Mouse (Mus musculus) forebrain, embryonic 15.5 days (tissue): ENCODE measurements at regions not wholly inside any gene's neighbourhood (a gene's known extent, or its start where the extent isn't known, plus 50 kb on each side); places are given as distances from the start of the nearest gene placed in this dataset.
"Not testable (repeated sequence)": the region's sequence is repeated elsewhere in the genome, so short reads cannot be mapped to it uniquely, and the experiment has no call there.

ENCODE experiments used
- ATAC-seq: fragments of 200-750 bp; cut with Nextera tagmentation; replicated peaks from 2 replicates; pipeline ENCODE4 v1.8.0; 2017; ENCODE audit warnings: mild to moderate bottlenecking, moderate TSS enrichment, moderate library complexity
- H3K27ac ChIP-seq: fragments of 300-500 bp; sonication (generic); replicated peaks from 2 replicates; pipeline ENCODE4 v1.5.1; 2015; ENCODE audit warnings: mild to moderate bottlenecking, inconsistent platforms
- H3K27me3 ChIP-seq: fragments of 300-500 bp; sonication (generic); 2 replicates; pipeline ENCODE4 v1.6.1; 2015; ENCODE audit warnings: inconsistent platforms
- H3K36me3 ChIP-seq: fragments of 300-500 bp; sonication (generic); 2 replicates; pipeline ENCODE4 v1.6.1; 2015; ENCODE audit warnings: mild to moderate bottlenecking, inconsistent platforms
- H3K4me1 ChIP-seq: fragments of 300-500 bp; sonication (generic); 2 replicates; pipeline ENCODE4 v1.6.1; 2015; ENCODE audit warnings: inconsistent platforms
- H3K4me2 ChIP-seq: fragments of 300-500 bp; sonication (generic); replicated peaks from 2 replicates; pipeline ENCODE4 v1.6.1; 2015; ENCODE audit warnings: mild to moderate bottlenecking, inconsistent platforms
- H3K4me3 ChIP-seq: fragments of 300-500 bp; sonication (generic); 2 replicates; pipeline ENCODE4 v1.5.1; 2015; ENCODE audit warnings: mild to moderate bottlenecking, inconsistent platforms
- H3K9ac ChIP-seq: fragments of 300-500 bp; sonication (generic); replicated peaks from 2 replicates; pipeline ENCODE4 v1.6.1; 2015; ENCODE audit warnings: mild to moderate bottlenecking, inconsistent platforms
- H3K9me3 ChIP-seq: fragments of 300-500 bp; sonication (generic); 2 replicates; pipeline ENCODE4 v1.6.1; 2016; ENCODE audit warnings: inconsistent platforms
- WGBS: fragments of 180-500 bp; shearing (Covaris S2); methylation state at CpG from one replicate; pipeline ENCODE4 v1.1.7; 2015; ENCODE audit warnings: mixed read lengths; 5-methylcytosine and 5-hydroxymethylcytosine counted together

DNA sequence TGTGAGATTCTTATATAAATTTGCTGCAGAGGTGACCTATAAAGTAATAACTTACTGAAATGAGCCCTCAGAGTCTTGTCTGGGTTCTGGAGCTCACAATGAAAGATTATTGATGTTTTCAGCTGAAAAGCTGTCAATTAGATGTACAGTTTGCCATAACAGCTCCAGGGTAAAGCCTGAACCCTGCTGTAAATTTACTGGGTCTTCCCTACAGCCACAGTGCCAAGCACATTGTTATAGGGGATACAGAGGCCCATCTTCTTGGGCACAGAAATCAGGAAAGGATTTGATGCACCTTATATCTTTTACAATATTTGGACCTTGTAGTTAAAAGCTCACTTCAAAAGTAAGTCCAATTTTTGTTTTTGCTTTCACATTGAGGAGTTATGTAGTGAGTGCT lies 628.0 kb downstream of the Cdh9 start:
- Histone ChIP-seq H3K4me3 (no peak overlapping the region), H3K9me3 (no peaks in the 10 kb centered on the region), H3K27me3 (no peaks in the 10 kb centered on the region), H3K27ac (peak overlapping the region; percentile 47; the same call in 1 of the 2 replicates), H3K4me2 (no peak overlapping the region), H3K36me3 (no peaks in the 10 kb centered on the region), H3K9ac (no peak overlapping the region), H3K4me1 (peaks cover 9% of the 10 kb centered on the region; the same call in 1 of the 2 replicates)
- ATAC-seq, result no peak

DNA sequence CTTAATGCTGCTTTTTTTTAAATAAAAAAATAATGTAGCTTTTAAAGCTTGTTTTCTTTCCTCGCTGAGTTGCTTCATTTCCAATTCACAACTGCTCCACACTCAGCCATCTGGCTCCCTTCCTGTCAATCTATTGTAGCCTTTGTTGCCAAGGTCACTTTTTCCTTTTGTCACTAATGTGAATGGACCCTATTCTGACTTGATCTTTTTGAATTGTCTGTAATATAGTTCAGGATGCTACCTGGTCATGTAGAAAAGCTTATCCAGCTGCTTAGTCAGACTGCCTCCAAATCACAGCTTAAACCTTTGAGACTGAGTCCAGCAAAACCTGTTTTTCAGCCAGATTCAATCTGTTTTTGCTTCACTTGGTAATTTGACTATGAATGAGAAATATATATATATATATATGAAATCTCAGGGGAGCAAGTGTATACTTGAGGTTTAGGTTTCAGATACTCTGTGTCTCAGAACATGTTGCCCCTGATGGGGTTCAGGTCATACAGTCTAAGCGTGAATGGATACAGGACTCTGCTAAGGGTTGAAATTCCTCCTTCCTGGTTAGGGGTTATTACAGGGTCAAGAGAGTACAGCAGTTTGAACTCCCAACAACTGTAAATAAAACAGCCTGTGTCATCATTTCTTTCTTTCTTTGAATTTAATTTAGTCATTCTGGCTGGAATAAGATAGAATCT lies 628.7 kb downstream of the Cdh9 start:
- peak; percentile 81 for ATAC-seq
- Histone ChIP-seq H3K27me3 (no peaks in the 10 kb centered on the region), H3K4me1 (peaks cover 9% of the 10 kb centered on the region; the same call in 1 of the 2 replicates), H3K9ac (no peak overlapping the region), H3K4me3 (no peak overlapping the region), H3K36me3 (no peaks in the 10 kb centered on the region), H3K27ac (peak overlapping the region; percentile 64), H3K9me3 (no peaks in the 10 kb centered on the region), H3K4me2 (no peak overlapping the region)
- WGBS, result 40% methylated on average over 2 of the region's 2 CpGs

DNA sequence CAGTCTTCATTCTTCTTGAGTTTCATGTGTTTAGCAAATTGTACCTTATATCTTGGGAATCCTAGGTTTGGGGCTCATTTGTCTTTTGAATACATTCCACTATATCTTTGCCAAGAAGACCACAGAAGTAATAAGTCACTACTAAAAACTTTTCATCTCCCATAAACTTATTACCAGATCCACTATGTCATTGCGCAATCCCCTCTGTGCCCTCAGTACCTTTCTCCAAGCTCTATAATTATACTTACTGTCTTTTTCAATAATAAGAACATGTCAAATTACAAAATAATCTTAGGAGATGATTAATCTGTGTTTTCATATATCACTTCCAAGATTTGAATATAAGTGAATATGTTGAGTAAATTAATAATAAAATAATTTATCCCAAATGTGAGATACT lies 676.1 kb downstream of the Cdh9 start:
- no peak for ATAC-seq
- Histone ChIP-seq H3K9ac (no peak overlapping the region), H3K4me2 (no peak overlapping the region), H3K4me3 (no peak overlapping the region), H3K27ac (no peak overlapping the region), H3K27me3 (no peaks in the 10 kb centered on the region), H3K36me3 (no peaks in the 10 kb centered on the region), H3K9me3 (no peaks in the 10 kb centered on the region), H3K4me1 (no peaks in the 10 kb centered on the region)
- 99% methylated on average over 1 of the region's 1 CpGs for WGBS

DNA sequence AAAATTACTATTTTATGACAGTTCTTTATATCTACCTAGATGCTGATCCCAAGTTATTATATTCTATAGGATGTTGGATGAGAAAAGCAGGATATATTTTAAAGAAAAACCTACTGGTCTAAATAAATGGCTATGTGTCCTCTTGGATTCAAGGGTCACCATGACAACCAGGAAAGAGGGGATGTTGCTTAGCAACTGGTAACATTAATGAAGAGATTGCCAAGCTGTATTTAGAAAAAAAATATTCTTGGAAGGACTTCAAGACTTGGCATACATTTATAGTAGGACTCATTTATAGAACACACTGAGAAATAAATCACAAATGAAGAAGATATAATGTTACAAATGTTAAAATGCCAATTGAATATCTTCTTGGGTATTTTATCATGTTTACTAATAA lies 699.2 kb downstream of the Cdh9 start:
- Histone ChIP-seq H3K9ac (no peak overlapping the region), H3K27me3 (no peaks in the 10 kb centered on the region), H3K36me3 (no peaks in the 10 kb centered on the region), H3K9me3 (no peaks in the 10 kb centered on the region), H3K4me2 (no peak overlapping the region), H3K27ac (no peak overlapping the region), H3K4me3 (no peak overlapping the region), H3K4me1 (no peaks in the 10 kb centered on the region)
- 0 out of 2 replicates have a peak, but pooled peaks have one; percentile 26 for ATAC-seq

DNA sequence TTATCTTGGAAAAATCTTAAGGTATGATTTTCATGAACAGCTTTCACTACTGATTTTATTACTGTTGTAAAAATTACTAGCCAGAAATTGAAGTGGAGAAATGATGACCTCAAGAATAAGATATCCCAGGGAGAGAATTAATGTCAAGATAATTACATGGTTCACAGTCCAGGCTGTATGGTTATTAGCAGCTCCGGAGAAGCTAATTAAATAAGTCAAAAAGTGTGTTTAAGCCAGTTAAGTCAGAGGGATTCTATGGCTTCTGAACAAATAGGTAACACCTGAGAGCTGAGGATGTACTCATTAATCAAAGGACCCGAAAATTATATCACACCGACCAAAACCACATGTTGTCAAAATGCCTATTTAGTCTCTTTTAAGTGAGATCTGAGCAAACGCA lies 703.3 kb downstream of the Cdh9 start:
- WGBS, result 60% methylated on average over 4 of the region's 4 CpGs
- Histone ChIP-seq H3K36me3 (no peaks in the 10 kb centered on the region), H3K9me3 (no peaks in the 10 kb centered on the region), H3K27me3 (no peaks in the 10 kb centered on the region), H3K4me2 (no peak overlapping the region), H3K4me3 (no peak overlapping the region), H3K9ac (no peak overlapping the region), H3K4me1 (no peaks in the 10 kb centered on the region), H3K27ac (no peak overlapping the region)
- no peak for ATAC-seq

DNA sequence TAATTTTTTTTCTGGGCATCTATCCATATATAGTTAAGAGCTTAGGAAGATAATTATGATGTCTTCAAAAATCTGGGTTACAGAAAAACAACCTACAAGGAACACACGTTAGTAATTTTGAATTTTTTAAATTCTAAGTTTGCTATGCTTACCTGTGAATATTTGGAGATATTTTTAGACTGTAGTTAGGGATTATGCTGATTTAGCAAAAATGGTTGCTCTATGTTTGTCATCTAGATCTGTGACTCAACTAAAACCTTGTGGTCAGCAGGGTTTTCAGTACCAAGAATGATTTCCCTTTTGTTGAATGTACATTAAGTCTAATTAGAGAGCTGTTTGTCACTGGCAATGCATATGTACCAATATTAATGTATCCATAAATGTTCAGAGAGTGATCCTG lies 707.3 kb downstream of the Cdh9 start:
- H3K4me1 ChIP-seq, result no peaks in the 10 kb centered on the region
- H3K27me3 ChIP-seq, result no peaks in the 10 kb centered on the region
- H3K9me3 ChIP-seq, result no peaks in the 10 kb centered on the region
- 82% methylated on average over 1 of the region's 1 CpGs for WGBS
- H3K9ac ChIP-seq, result no peak overlapping the region
- no peaks in the 10 kb centered on the region for H3K36me3 ChIP-seq
- no peak overlapping the region for H3K4me3 ChIP-seq
- ATAC-seq, result no peak
- no peak overlapping the region for H3K27ac ChIP-seq
- no peak overlapping the region for H3K4me2 ChIP-seq

DNA sequence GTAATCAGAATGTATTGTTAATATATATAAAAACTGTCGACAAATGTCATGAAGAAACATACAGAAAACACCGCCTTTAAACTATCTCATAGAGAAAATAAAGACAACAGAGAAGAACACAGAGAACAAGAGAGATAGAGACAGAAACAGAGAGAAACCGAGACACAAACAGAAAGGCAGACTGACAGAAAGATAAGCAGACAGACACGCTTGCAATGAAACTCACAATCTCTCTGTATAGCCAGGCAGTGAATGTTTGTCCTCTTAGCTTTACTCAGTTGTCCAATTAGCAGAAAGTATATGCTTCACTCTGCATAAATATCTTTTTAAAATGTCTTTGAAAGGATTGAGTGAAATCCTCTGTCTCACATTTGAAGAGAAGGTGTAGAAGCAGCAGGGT lies 719.7 kb downstream of the Cdh9 start:
- Histone ChIP-seq H3K9me3 (no peaks in the 10 kb centered on the region), H3K27ac (no peak overlapping the region), H3K27me3 (no peaks in the 10 kb centered on the region), H3K4me3 (no peak overlapping the region), H3K4me1 (no peaks in the 10 kb centered on the region), H3K9ac (no peak overlapping the region), H3K36me3 (no peaks in the 10 kb centered on the region), H3K4me2 (no peak overlapping the region)
- 85% methylated on average over 4 of the region's 4 CpGs for WGBS
- no peak for ATAC-seq

DNA sequence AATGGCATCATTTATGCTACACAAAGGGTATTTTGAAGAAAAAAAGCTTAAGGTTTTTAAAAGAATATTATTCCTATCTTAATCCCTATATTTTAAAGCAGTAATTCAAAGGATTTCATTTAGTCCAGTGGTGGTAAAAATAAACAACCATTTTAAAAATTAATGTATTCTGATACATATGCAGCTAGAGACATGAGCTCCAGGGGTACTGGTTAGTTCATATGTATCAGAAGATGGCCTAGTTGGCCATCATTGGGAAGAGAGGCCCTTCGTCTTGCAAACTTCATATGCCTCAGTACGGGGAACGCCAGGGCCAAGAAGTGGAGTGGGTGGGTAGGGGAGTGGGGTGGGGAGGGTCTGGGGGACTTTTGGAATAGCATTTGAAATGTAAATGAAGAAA lies 721.2 kb downstream of the Cdh9 start:
- whole genome bisulfite sequencing, result 93% methylated on average over 3 of the region's 3 CpGs
- H3K4me1 ChIP-seq, ATAC-seq, H3K4me2 ChIP-seq, H3K27me3 ChIP-seq, H3K9me3 ChIP-seq, H3K36me3 ChIP-seq, H3K4me3 ChIP-seq, H3K27ac ChIP-seq, H3K9ac ChIP-seq: not testable (repeated sequence)

DNA sequence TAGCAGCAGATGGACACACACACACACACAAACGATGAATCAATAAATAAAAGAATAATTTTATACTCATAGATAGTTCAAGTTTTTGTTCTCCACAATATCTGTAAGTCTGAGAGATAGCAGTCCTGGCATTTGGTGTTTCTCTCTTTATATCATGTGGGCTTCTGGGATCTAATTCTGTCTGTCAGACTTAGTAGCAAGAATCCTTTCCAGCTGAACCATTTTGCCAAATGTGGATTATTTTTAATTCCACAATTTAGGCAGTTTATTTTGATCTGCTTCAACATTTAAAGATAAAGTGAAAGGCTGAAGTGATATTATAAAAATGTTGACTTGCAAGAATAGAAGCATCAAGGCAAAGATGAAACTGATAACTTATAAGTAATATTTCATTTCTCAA lies 738.5 kb downstream of the Cdh9 start:
- H3K27me3 ChIP-seq, result no peaks in the 10 kb centered on the region
- 86% methylated on average over 1 of the region's 1 CpGs for WGBS
- no peak for ATAC-seq

DNA sequence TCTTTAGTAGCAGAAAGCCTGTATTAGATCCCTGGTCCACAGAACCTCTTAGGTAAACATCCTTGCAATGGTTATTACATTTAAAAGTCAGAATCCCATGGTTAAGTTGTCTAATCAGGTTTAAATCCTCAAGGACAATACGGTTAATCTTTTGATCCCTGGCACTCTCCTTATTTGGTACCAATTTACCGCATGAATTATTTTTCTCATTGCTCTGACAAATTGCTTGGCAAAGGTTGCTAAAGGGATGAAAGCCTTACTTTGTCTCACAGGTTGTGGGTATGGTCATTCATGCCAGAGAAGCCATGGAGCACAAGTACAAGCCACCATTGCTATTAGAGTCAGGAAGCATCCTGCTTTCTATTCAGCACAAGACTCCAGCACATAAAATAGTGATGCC lies 765.0 kb downstream of the Cdh9 start:
- H3K27me3 ChIP-seq, result no peaks in the 10 kb centered on the region
- no peak for ATAC-seq
- 30% methylated on average over 2 of the region's 2 CpGs for WGBS
- H3K36me3 ChIP-seq, result no peaks in the 10 kb centered on the region
- no peaks in the 10 kb centered on the region for H3K4me1 ChIP-seq
- no peak overlapping the region for H3K4me2 ChIP-seq
- no peak overlapping the region for H3K9ac ChIP-seq
- no peak overlapping the region for H3K4me3 ChIP-seq
- no peak overlapping the region for H3K27ac ChIP-seq
- H3K9me3 ChIP-seq, result no peaks in the 10 kb centered on the region

More for the DNA sequence above, 738.5 kb downstream of the Cdh9 start:
- Histone ChIP-seq H3K9me3 (no peaks in the 10 kb centered on the region), H3K4me1 (no peaks in the 10 kb centered on the region), H3K27ac (no peak overlapping the region), H3K36me3 (no peaks in the 10 kb centered on the region), H3K9ac (no peak overlapping the region), H3K4me2 (no peak overlapping the region), H3K4me3 (no peak overlapping the region)
